In genomic region chr5:123708598-123708997, GRCm38 (mm10) we compare ENCODE assay signal across 25 mouse cellular contexts. TPM values are rescaled to one million over a fixed set of nuclear protein-coding genes. Genes with fewer than 3 reads are reported as not detected.
A peak's percentile ranks its signal among the peaks of the same experiment; 100 is the strongest.
DNase-seq lines count a peak whose midpoint lies in the region; ATAC-seq and TF ChIP-seq lines count a peak whose summit lies in the region.
"Had no signal": no experiment of that assay in that cellular context is flagged by ENCODE, and none has a peak within 500 bp of the region (broad histone marks: within the 10 kb centered on the region; RNA-seq: fewer than 3 reads in every experiment).

No protein-coding gene starts in this region.

- H3K27me3 ChIP-seq in kidney, embryonic 16.5 days (ENCODE audit: insufficient read depth, low read length), result no peaks in the 10 kb centered on the region
- H3K27me3 ChIP-seq in midbrain, postnatal 0 days (ENCODE audit: insufficient read depth, low read length), result no peaks in the 10 kb centered on the region
- H3K27me3 ChIP-seq: embryonic facial prominence, embryonic 12.5 days; forebrain, embryonic 12.5 days; hindbrain, embryonic 15.5 days; liver, embryonic 15.5 days; midbrain, embryonic 15.5 days; neural tube, embryonic 13.5 days had no signal

- H3K4me2 ChIP-seq in kidney, embryonic 16.5 days (replicated peaks; ENCODE audit: low read depth, low read length), result no peak overlapping the region
- no peak overlapping the region for H3K4me2 ChIP-seq in midbrain, postnatal 0 days (ENCODE audit: low read depth, low read length, poor library complexity, severe bottlenecking)
- H3K4me2 ChIP-seq: embryonic facial prominence, embryonic 12.5 days; forebrain, embryonic 12.5 days; hindbrain, embryonic 15.5 days; liver, embryonic 15.5 days; midbrain, embryonic 15.5 days; neural tube, embryonic 13.5 days had no signal

- WGBS in kidney, embryonic 16.5 days, result 95% methylated on average over 12 of the region's 12 CpGs
- 76% methylated on average over 12 of the region's 12 CpGs for WGBS in lung, adult 2 months
- WGBS in midbrain, postnatal 0 days, result 94% methylated on average over 12 of the region's 12 CpGs

- no peaks in the 10 kb centered on the region for H3K9me3 ChIP-seq in kidney, embryonic 16.5 days (ENCODE audit: low read length)
- no peaks in the 10 kb centered on the region for H3K9me3 ChIP-seq in midbrain, postnatal 0 days (ENCODE audit: low read length)
- H3K9me3 ChIP-seq: embryonic facial prominence, embryonic 12.5 days; forebrain, embryonic 12.5 days; hindbrain, embryonic 15.5 days; limb, embryonic 10.5 days; liver, embryonic 15.5 days; midbrain, embryonic 15.5 days; neural tube, embryonic 13.5 days had no signal

- no peak for TF ChIP-seq POLR2A in lung, adult 2 months (IDR thresholded peaks at IDR 0.05; ENCODE audit: borderline replicate concordance, extremely low read depth, low read depth, low read length)

- peak; percentile 59 for DNase-seq in gastrocnemius, adult 18-20 months (ENCODE audit: low spot score)
- DNase-seq in gastrocnemius, postnatal 10 days, result no peak
- peak; percentile 73 for DNase-seq in kidney, adult 9 months
- DNase-seq in lung, adult 2 months, result peak; percentile 38
- DNase-seq in lung, postnatal 10 days, result no peak
- no peak for DNase-seq in midbrain, postnatal 0 days (ENCODE audit: low spot score)
- no peak for DNase-seq in urinary bladder, postnatal 14 days (ENCODE audit: low spot score)
- DNase-seq: adrenal gland, adult 8-10 months; cerebellum, adult 2 months; cerebellum, postnatal 25 days; heart, postnatal 4 days; liver; right cerebral cortex, postnatal 4 days; thymus, adult 2 months had no signal

- H3K4me3 ChIP-seq in kidney, embryonic 16.5 days (ENCODE audit: low read length), result no peak overlapping the region
- no peak overlapping the region for H3K4me3 ChIP-seq in lung, adult 2 months (replicated peaks; ENCODE audit: extremely low read depth, low read depth, low read length)
- no peak overlapping the region for H3K4me3 ChIP-seq in midbrain, postnatal 0 days (ENCODE audit: low read depth, low read length)
- H3K4me3 ChIP-seq: embryonic facial prominence, embryonic 12.5 days; forebrain, embryonic 12.5 days; hindbrain, embryonic 15.5 days; limb, embryonic 10.5 days; liver, embryonic 15.5 days; midbrain, embryonic 15.5 days; myocyte; neural tube, embryonic 13.5 days had no signal

- no peak for ATAC-seq in kidney, embryonic 16.5 days (ENCODE audit: low FRiP score, low TSS enrichment)
- ATAC-seq in midbrain, postnatal 0 days (ENCODE audit: low FRiP score), result no peak
- ATAC-seq: activated CD4-positive, CD25-positive, alpha-beta regulatory T cell, adult 4 months; midbrain, embryonic 15.5 days had no signal

- H3K9ac ChIP-seq in kidney, embryonic 16.5 days (replicated peaks; ENCODE audit: low read length), result no peak overlapping the region
- no peak overlapping the region for H3K9ac ChIP-seq in midbrain, postnatal 0 days (replicated peaks; ENCODE audit: low read length, poor library complexity, severe bottlenecking)
- H3K9ac ChIP-seq: embryonic facial prominence, embryonic 12.5 days; forebrain, embryonic 12.5 days; hindbrain, embryonic 15.5 days; liver, embryonic 15.5 days; midbrain, embryonic 15.5 days; neural tube, embryonic 13.5 days had no signal

- no peak for TF ChIP-seq CTCF in lung, adult 2 months (IDR thresholded peaks at IDR 0.05; ENCODE audit: insufficient read depth, low read length)
- TF ChIP-seq CTCF in midbrain, postnatal 0 days (IDR thresholded peaks at IDR 0.05), result no peak

- H3K4me1 ChIP-seq in kidney, embryonic 16.5 days (ENCODE audit: insufficient read depth, low read length), result no peaks in the 10 kb centered on the region
- H3K4me1 ChIP-seq in lung, adult 2 months (ENCODE audit: control insufficient read depth, insufficient read depth, low read length), result peaks cover 2% of the 10 kb centered on the region
- H3K4me1 ChIP-seq in midbrain, postnatal 0 days (ENCODE audit: insufficient read depth, low read length), result no peaks in the 10 kb centered on the region
- H3K4me1 ChIP-seq: embryonic facial prominence, embryonic 12.5 days; forebrain, embryonic 12.5 days; hindbrain, embryonic 15.5 days; limb, embryonic 10.5 days; liver, embryonic 15.5 days; midbrain, embryonic 15.5 days; neural tube, embryonic 13.5 days had no signal

- no peak overlapping the region for H3K27ac ChIP-seq in kidney, embryonic 16.5 days (ENCODE audit: low read length)
- H3K27ac ChIP-seq in midbrain, postnatal 0 days (ENCODE audit: low read depth, low read length), result no peak overlapping the region
- H3K27ac ChIP-seq: embryonic facial prominence, embryonic 12.5 days; forebrain, embryonic 12.5 days; hindbrain, embryonic 15.5 days; limb, embryonic 10.5 days; liver, embryonic 15.5 days; macrophage; midbrain, embryonic 15.5 days; neural tube, embryonic 13.5 days had no signal

- peaks cover 82% of the 10 kb centered on the region for H3K36me3 ChIP-seq in kidney, embryonic 16.5 days (ENCODE audit: insufficient read depth, low read length)
- peaks cover 73% of the 10 kb centered on the region for H3K36me3 ChIP-seq in midbrain, postnatal 0 days (ENCODE audit: insufficient read depth, low read length)

RNA-seq across cellular contexts. Expression of gene Zcchc8, which starts 12.3 kb away (rescaled TPM):
- 10 to 100 TPM; 16.2 to 18.0 TPM for total RNA-seq in gastrocnemius, adult 18-20 months (2021)
- total RNA-seq in gastrocnemius, postnatal 10 days (2021), result 10 to 100 TPM; 26.6 to 33.2 TPM
- polyA plus RNA-seq in kidney, embryonic 16.5 days (2015; fragmentation: Nextera tagmentation; extraction: Ambion mirVana), result 69.3 and 78.6 TPM in 2 replicates
- polyA plus RNA-seq in lung, adult 2 months (2012; rRNA removed), result 26.8 and 29.5 TPM in 2 replicates
- 29.6 and 40.6 TPM in 2 replicates for total RNA-seq in midbrain, postnatal 0 days (2014; rRNA removed)
- polyA plus RNA-seq in midbrain, postnatal 0 days (2015; fragmentation: Nextera tagmentation; extraction: Ambion mirVana), result 41.9 and 46.3 TPM in 2 replicates

RNA-seq across cellular contexts. Expression of gene Clip1, which starts 24.2 kb away (rescaled TPM):
- total RNA-seq in gastrocnemius, adult 18-20 months (2021), result 100 to 1,000 TPM; 326 to 336 TPM
- 100 to 1,000 TPM in 1 of 2 experiments, 10 to 100 TPM in 1; 91.2 to 111 TPM for total RNA-seq in gastrocnemius, postnatal 10 days (2021)
- 30.1 and 30.5 TPM in 2 replicates for polyA plus RNA-seq in kidney, embryonic 16.5 days (2015; fragmentation: Nextera tagmentation; extraction: Ambion mirVana)
- polyA plus RNA-seq in lung, adult 2 months (2012; rRNA removed), result 30.3 and 49.8 TPM in 2 replicates
- total RNA-seq in midbrain, postnatal 0 days (2014; rRNA removed), result 73.1 and 80.0 TPM in 2 replicates
- polyA plus RNA-seq in midbrain, postnatal 0 days (2015; fragmentation: Nextera tagmentation; extraction: Ambion mirVana), result 64.2 and 77.5 TPM in 2 replicates

RNA-seq across cellular contexts. Expression of gene Rsrc2, which starts 40.6 kb away (rescaled TPM):
- 10 to 100 TPM; 38.5 to 39.8 TPM for total RNA-seq in gastrocnemius, adult 18-20 months (2021)
- total RNA-seq in gastrocnemius, postnatal 10 days (2021), result 10 to 100 TPM; 48.7 to 64.9 TPM
- polyA plus RNA-seq in kidney, embryonic 16.5 days (2015; fragmentation: Nextera tagmentation; extraction: Ambion mirVana), result 105 and 123 TPM in 2 replicates
- 8.7 and 16.0 TPM in 2 replicates for polyA plus RNA-seq in lung, adult 2 months (2012; rRNA removed)
- 41.9 and 71.9 TPM in 2 replicates for total RNA-seq in midbrain, postnatal 0 days (2014; rRNA removed)
- 117 and 133 TPM in 2 replicates for polyA plus RNA-seq in midbrain, postnatal 0 days (2015; fragmentation: Nextera tagmentation; extraction: Ambion mirVana)

RNA-seq across cellular contexts. Expression of gene Kntc1, which starts 40.9 kb away (rescaled TPM):
- under 1 TPM; 0.09 to 0.14 TPM for total RNA-seq in gastrocnemius, adult 18-20 months (2021)
- total RNA-seq in gastrocnemius, postnatal 10 days (2021), result 1 to 10 TPM; 5.2 to 5.9 TPM
- polyA plus RNA-seq in kidney, embryonic 16.5 days (2015; fragmentation: Nextera tagmentation; extraction: Ambion mirVana), result 26.4 and 34.9 TPM in 2 replicates
- 0.34 and 1.3 TPM in 2 replicates for polyA plus RNA-seq in lung, adult 2 months (2012; rRNA removed)
- total RNA-seq in midbrain, postnatal 0 days (2014; rRNA removed), result 2.7 and 9.5 TPM in 2 replicates
- 1.8 and 3.0 TPM in 2 replicates for polyA plus RNA-seq in midbrain, postnatal 0 days (2015; fragmentation: Nextera tagmentation; extraction: Ambion mirVana)

Comparison
In these comparisons a context has a peak if more than half of its experiments do, and no peak if none do; other contexts are left out.
1. DNase-seq: peak in gastrocnemius, adult 18-20 months (single experiment), kidney, adult 9 months (single experiment) and lung, adult 2 months (single experiment); none in gastrocnemius, postnatal 10 days (single experiment), lung, postnatal 10 days (single experiment), midbrain, postnatal 0 days (single experiment) and urinary bladder, postnatal 14 days (single experiment).